Mouse (Mus musculus) stomach, embryonic 16.5 days (tissue): ENCODE results near the gene Ctnnd2. TPM values are rescaled to one million over a fixed set of nuclear protein-coding genes. Genes with fewer than 3 reads are reported as not detected.
"Not testable (repeated sequence)": the region's sequence is repeated elsewhere in the genome, so short reads cannot be mapped to it uniquely, and the experiment has no call there.

ENCODE experiments used
- ATAC-seq: fragments of 200-750 bp; cut with Nextera tagmentation; 2 replicates; pipeline ENCODE4 v1.8.0; 2017; ENCODE audit warnings: moderate number of reproducible peaks, moderate TSS enrichment; ENCODE audit not compliant: insufficient read depth, low FRiP score
- H3K27ac ChIP-seq: fragments of 300-500 bp; sonication (generic); 2 replicates; pipeline ENCODE4 v1.5.1; 2014; ENCODE audit warnings: low read length
- H3K27me3 ChIP-seq: fragments of 300-500 bp; sonication (generic); 2 replicates; pipeline ENCODE4 v1.6.1; 2014; ENCODE audit warnings: low read length, control low read depth, mixed read lengths; ENCODE audit not compliant: control insufficient read depth, insufficient read depth
- H3K36me3 ChIP-seq: fragments of 300-500 bp; sonication (generic); 2 replicates; pipeline ENCODE4 v1.6.1; 2014; ENCODE audit warnings: low read length; ENCODE audit not compliant: control insufficient read depth, insufficient read depth
- H3K4me1 ChIP-seq: fragments of 300-500 bp; sonication (generic); 2 replicates; pipeline ENCODE4 v1.6.1; 2014; ENCODE audit warnings: low read length, control low read depth, mixed read lengths; ENCODE audit not compliant: control insufficient read depth, insufficient read depth
- H3K4me2 ChIP-seq: fragments of 300-500 bp; sonication (generic); 2 replicates; pipeline ENCODE4 v1.6.1; 2014; ENCODE audit warnings: low read depth, low read length, mixed read lengths
- H3K4me3 ChIP-seq: fragments of 300-500 bp; sonication (generic); replicated peaks from 2 replicates; pipeline ENCODE4 v1.5.1; 2014; ENCODE audit warnings: mild to moderate bottlenecking, low read length
- H3K9ac ChIP-seq: fragments of 300-500 bp; sonication (generic); 2 replicates; pipeline ENCODE4 v1.6.1; 2014; ENCODE audit warnings: low read length
- H3K9me3 ChIP-seq: fragments of 300-500 bp; sonication (generic); replicated peaks from 2 replicates; pipeline ENCODE4 v1.6.1; 2016; ENCODE audit warnings: low read length, control low read depth; ENCODE audit not compliant: control insufficient read depth
- WGBS: fragments of 180-500 bp; shearing (Covaris S2); extraction: QIAGEN DNeasy Blood & Tissue Kit; methylation state at CpG from one replicate; pipeline ENCODE4 v1.1.7; 2014; 5-methylcytosine and 5-hydroxymethylcytosine counted together
- polyA plus RNA-seq: library from polyadenylated mRNA; unstranded; fragments of >200 nt; fragmentation: Nextera tagmentation; extraction: Ambion mirVana; gene quantifications from 2 replicates; pipeline ENCODE4 v1.2.1, GENCODE M21; 2015

Gene Ctnnd2
- 2.6 and 3.5 TPM in 2 replicates for polyA plus RNA-seq

DNA sequence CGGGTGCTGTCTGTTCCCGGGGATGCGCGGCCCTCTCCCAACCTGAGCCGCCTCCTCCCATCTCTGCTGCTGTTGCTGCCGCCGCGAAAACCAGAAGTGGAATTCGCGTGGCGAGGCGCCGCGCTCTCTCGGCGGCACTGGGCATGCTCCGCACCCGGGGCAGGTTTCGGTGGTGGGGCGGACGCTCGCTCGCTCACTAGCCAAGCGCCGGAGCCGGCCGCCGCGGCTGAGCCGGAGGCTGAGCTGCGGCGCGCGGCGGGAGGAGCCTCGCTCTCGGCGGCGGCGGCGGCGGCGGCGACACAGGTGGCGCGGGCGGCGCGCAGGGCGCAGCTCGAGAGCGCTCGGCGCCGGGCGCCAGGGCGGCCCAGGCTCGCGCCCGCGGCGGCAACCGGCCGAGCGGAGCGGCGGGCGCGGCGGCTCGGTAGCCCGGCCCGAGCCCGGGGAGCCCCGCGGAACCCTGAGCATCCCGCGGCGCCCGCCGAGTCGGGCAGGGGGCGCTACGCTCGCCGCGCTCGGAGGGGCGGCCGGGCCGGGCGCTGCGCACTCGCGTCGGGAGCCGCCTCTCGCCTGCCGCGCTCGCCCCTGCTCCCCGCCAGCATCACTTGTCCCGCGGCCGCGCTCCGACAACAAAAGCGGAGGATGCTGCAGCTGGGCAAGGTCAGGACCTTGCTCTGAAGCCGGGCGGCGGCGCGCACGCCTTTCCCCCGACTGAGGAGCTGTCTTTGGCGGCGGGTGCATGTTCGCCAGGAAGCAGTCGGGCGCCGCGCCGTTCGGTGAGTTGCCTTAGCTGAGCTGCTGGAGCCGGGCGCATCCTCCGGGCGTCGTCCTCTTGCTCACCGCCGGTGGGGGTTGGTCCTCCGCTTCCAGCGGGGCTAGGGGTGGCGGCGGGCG, at the start of gene Ctnnd2:
TSS of gene Ctnnd2 (plus strand) at position 203 of the 891 bp plus-strand sequence.
- ATAC-seq: peak; percentile 84
- Histone ChIP-seq H3K27me3 (peaks cover 42% of the 10 kb centered on the region), H3K36me3 (no peaks in the 10 kb centered on the region), H3K4me3 (peak within 1 kb of the TSS; percentile 69), H3K9me3 (no peaks in the 10 kb centered on the region), H3K4me2 (peak within 1 kb of the TSS; percentile 97), H3K9ac (peak within 1 kb of the TSS; percentile 69), H3K4me1 (peaks cover 8% of the 10 kb centered on the region; the same call in 1 of the 2 replicates), H3K27ac (no peak within 1 kb of the TSS; the same call in 1 of the 2 replicates)
- WGBS: under 1% methylated on average over 81 of the region's 136 CpGs

DNA sequence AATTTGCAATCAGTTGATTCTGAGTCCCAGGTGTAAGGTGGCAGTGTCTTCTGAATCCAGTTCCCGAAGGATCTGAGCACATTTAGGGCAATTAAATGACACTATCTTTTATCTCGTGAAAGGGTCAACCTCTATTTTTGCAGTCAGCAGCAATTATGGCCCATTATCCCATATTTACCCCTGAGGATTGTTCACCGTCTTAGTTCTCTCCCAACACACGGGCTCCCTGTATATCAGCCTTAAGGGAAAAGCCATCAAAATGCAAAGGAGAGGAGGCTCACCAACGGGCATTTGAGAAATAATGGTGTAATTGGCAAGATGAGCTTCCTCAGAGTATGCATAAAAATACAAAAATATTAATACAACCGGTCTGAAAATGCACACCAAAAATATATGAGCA, 41.7 kb upstream of the Ctnnd2 start:
- ATAC-seq: no peak
- H3K27me3 ChIP-seq: no peaks in the 10 kb centered on the region
- no peak overlapping the region for H3K4me2 ChIP-seq
- no peaks in the 10 kb centered on the region for H3K36me3 ChIP-seq
- H3K4me3 ChIP-seq: no peak overlapping the region
- no peaks in the 10 kb centered on the region for H3K9me3 ChIP-seq
- no peaks in the 10 kb centered on the region for H3K4me1 ChIP-seq
- H3K9ac ChIP-seq: no peak overlapping the region
- WGBS: 78% methylated on average over 6 of the region's 6 CpGs
- no peak overlapping the region for H3K27ac ChIP-seq

DNA sequence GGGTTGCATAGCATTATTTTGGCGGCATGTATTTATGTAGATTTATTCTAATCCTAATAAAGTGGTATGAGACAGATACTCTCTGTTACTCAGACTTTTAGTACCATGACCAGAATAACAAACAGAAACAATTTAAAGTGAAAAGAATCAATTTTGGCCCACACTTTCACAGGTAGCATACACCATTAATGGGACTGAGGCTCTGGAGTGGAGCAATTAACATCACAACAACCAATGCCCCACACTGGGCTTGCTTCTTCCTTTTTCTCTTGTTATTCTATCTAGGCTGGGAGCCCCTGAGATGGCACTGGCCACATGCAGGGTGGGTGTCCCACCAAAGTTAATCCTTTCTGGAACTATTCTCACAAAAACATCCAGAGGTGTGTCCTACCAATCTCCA, 32.8 kb upstream of the Ctnnd2 start:
- H3K4me3 ChIP-seq, H3K27me3 ChIP-seq, H3K9ac ChIP-seq, H3K36me3 ChIP-seq, H3K4me2 ChIP-seq, H3K27ac ChIP-seq, ATAC-seq, H3K9me3 ChIP-seq, H3K4me1 ChIP-seq: not testable (repeated sequence)
- WGBS: 60% methylated on average over 1 of the region's 1 CpGs

DNA sequence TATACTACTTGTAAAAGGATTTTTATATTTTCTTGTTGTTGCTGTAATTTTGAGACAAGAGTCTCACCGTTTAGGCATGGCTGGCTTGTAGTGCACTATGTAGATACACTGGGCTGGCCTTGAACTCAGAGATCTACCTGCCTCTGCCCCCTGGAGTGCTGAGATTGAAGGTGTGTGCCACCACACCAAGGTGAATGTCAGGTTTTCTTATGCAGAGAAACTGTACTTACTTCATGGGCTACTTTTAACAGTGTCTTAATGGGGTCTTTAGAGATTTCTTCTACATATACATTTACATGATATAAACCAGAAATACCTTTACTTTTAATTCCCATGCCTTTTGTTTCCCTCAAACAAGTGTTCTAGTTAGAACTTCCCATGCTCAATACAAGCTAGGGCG, 27.0 kb upstream of the Ctnnd2 start:
- Histone ChIP-seq H3K27ac (no peak overlapping the region), H3K9me3 (no peaks in the 10 kb centered on the region), H3K4me3 (no peak overlapping the region), H3K4me2 (no peak overlapping the region), H3K27me3 (no peaks in the 10 kb centered on the region), H3K9ac (no peak overlapping the region), H3K4me1 (no peaks in the 10 kb centered on the region), H3K36me3 (no peaks in the 10 kb centered on the region)
- no peak for ATAC-seq
- 81% methylated on average over 2 of the region's 2 CpGs for WGBS

DNA sequence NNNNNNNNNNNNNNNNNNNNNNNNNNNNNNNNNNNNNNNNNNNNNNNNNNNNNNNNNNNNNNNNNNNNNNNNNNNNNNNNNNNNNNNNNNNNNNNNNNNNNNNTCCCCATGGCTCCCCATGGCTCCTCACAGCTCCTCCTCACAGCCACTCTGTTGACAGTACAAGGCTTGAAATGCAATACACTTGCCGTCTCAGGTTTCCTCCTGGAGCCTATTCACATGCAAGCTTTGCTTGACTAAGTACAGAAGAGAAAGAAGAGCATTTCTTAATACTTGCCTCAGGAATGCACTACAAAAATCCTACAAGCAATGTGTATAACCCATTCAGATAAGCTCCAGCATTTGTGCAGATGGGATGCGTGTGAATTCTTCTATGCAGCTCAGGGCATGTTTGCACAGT, 20.2 kb upstream of the Ctnnd2 start:
- H3K27me3 ChIP-seq: no peaks in the 10 kb centered on the region
- no peak overlapping the region for H3K4me2 ChIP-seq
- no peak overlapping the region for H3K27ac ChIP-seq
- no peak overlapping the region for H3K4me3 ChIP-seq
- no peaks in the 10 kb centered on the region for H3K36me3 ChIP-seq
- no peaks in the 10 kb centered on the region for H3K4me1 ChIP-seq
- no peak overlapping the region for H3K9ac ChIP-seq
- no peak for ATAC-seq
- H3K9me3 ChIP-seq: no peaks in the 10 kb centered on the region
- WGBS: 36% methylated on average over 2 of the region's 2 CpGs

DNA sequence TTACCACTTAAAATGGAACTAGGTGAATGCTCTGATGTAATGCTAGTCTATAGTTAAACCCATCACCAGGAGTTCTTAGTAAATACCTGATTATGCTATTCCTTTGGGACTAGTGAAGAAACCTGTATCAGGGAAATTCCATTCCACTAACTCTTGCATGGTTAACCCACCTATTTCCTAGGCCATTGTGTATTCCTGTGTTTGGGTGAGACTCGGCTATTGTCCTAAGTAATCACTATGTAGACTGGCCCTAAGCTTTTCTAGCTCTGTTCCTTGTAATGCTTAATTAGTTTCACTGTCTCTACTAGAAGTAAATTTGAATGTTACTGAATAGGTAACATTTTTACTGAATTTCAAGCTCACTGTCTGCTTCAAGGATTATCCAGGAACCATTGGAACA, 14.4 kb upstream of the Ctnnd2 start:
- no peaks in the 10 kb centered on the region for H3K27me3 ChIP-seq
- no peaks in the 10 kb centered on the region for H3K36me3 ChIP-seq
- no peak overlapping the region for H3K4me2 ChIP-seq
- H3K4me1 ChIP-seq: no peaks in the 10 kb centered on the region
- no peak overlapping the region for H3K4me3 ChIP-seq
- no peak for ATAC-seq
- 90% methylated on average over 1 of the region's 1 CpGs for WGBS
- no peak overlapping the region for H3K27ac ChIP-seq
- H3K9ac ChIP-seq: no peak overlapping the region
- H3K9me3 ChIP-seq: no peaks in the 10 kb centered on the region

DNA sequence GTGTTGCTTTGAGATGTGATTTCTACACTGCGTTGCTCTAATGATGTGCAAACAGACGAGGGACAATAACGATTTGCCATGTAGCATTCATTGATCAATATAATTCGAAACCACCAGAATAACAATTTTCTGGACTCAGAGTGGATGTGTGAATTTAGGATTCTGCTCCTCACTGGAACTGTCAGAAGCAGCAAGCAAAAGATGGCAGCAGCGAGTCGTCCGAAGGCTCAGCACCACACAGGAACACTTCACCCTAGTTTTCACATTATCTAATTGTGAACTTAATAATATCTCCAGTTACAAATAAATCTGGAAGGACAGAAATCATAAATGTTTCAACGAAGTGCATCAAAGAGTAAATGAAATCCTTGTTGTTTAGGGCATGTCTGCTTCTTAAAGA, 2.4 kb upstream of the Ctnnd2 start:
- WGBS: 70% methylated on average over 8 of the region's 8 CpGs
- Histone ChIP-seq H3K9ac (no peak overlapping the region), H3K4me3 (no peak overlapping the region)

DNA sequence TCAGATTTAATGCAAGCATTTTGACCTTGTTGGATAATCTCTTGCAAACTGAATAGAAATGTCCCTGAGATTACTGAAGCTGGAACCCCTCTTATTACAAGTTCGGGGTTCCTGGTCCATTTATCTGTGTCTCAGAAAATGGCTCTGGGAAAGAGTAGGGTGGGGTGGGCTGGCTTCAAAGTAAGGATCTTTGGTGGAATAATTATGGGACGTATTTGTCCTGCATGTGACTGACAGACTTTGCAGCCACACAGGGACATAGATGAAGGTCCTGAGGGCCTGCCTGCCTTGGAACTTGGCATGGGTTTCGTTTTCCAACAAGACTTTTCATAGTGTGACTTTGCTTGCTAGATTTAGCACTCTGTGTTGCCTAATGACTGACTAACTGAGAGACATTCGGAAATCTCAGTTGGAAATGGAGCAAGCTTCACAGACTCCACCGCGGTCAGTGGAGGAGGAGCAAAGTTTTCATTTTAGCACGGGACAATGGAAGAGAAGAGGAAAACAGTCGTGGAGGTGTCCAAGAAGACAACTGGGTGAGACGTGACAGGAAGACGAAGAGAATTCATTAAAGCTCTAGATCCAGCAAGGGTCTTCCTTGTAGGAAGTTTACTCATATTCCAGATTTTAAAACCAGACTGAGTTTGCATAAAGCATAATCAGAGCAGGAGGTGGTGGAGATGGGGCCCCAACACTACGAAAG, 749 bp upstream of the Ctnnd2 start:
- WGBS: 22% methylated on average over 11 of the region's 11 CpGs
- no peaks in the 10 kb centered on the region for H3K36me3 ChIP-seq
- no peak overlapping the region; the same call in 1 of the 2 replicates for H3K9ac ChIP-seq
- H3K4me3 ChIP-seq: peak overlapping the region; percentile 69
- no peak for ATAC-seq
- peak overlapping the region; percentile 97 for H3K4me2 ChIP-seq
- no peaks in the 10 kb centered on the region for H3K9me3 ChIP-seq
- H3K4me1 ChIP-seq: peaks cover 8% of the 10 kb centered on the region; the same call in 1 of the 2 replicates
- H3K27ac ChIP-seq: no peak overlapping the region
- peaks cover 42% of the 10 kb centered on the region for H3K27me3 ChIP-seq

More for the DNA sequence above, 2.4 kb upstream of the Ctnnd2 start:
- H3K4me2 ChIP-seq: no peak overlapping the region
- ATAC-seq: no peak
- peaks cover 38% of the 10 kb centered on the region for H3K27me3 ChIP-seq
- H3K9me3 ChIP-seq: no peaks in the 10 kb centered on the region
- H3K27ac ChIP-seq: no peak overlapping the region
- peaks cover 8% of the 10 kb centered on the region; the same call in 1 of the 2 replicates for H3K4me1 ChIP-seq
- no peaks in the 10 kb centered on the region for H3K36me3 ChIP-seq

DNA sequence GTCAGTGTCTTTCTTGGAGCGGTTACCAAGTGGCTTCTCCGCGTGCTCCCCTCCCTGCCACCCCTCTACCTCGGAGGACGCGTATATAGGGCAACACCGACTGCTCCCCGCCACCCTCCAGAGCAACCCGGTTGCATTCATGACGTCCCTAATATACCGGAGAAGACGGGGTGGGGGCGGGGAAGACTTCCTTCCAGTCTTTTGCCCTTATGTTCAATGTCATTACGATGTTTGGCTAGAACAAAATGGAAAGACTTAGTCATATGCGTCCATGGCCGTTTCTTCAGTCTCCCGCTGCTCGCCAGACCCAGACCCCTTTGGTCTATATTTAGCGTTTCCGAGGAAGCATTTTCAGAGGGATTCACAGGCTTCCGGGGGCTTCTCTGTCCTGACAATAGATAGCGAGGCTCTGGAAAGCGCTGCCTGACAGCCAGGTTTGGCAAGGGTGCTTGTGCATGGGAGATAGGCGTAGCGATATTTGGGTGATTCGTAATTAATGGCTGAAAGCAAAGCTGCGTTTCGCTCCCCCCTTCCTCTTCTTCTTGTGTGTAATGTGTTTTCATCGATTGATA, 1.1 kb downstream of the Ctnnd2 start:
- H3K4me1 ChIP-seq: peaks cover 8% of the 10 kb centered on the region; the same call in 1 of the 2 replicates
- peak overlapping the region; percentile 69 for H3K9ac ChIP-seq
- peak overlapping the region; percentile 97 for H3K4me2 ChIP-seq
- peaks cover 42% of the 10 kb centered on the region for H3K27me3 ChIP-seq
- H3K27ac ChIP-seq: no peak overlapping the region
- peak overlapping the region; percentile 69 for H3K4me3 ChIP-seq
- no peaks in the 10 kb centered on the region for H3K36me3 ChIP-seq
- peak; percentile 39; the same call in 1 of the 2 replicates for ATAC-seq
- H3K9me3 ChIP-seq: no peaks in the 10 kb centered on the region
- 1% methylated on average over 29 of the region's 29 CpGs for WGBS
